Mouse (Mus musculus) monocyte, adult 5-6 weeks (primary cell): ENCODE measurements around the gene Ptpn22. TPM values are rescaled to one million over a fixed set of nuclear protein-coding genes. Genes with fewer than 3 reads are reported as not detected.
A peak's percentile ranks its signal among the peaks of the same experiment; 100 is the strongest.
"Not testable (repeated sequence)": the region's sequence is repeated elsewhere in the genome, so short reads cannot be mapped to it uniquely, and the experiment has no call there.

Experiments used
- ATAC-seq: fragments of 153-309, 156-312 bp; replicated peaks from 2 replicates; pipeline ENCODE4 v1.8.0; 2017; ENCODE audit warnings: mild to moderate bottlenecking; ENCODE audit not compliant: low TSS enrichment, insufficient number of reproducible peaks, severe bottlenecking, poor library complexity, low FRiP score
- total RNA-seq: library from RNA; stranded (forward); fragments of 200-1000, 200-491, 200-594 nt; gene quantifications from 3 replicates; pipeline ENCODE4 v1.2.3, GENCODE M21; 2017

Ptpn22 gene
- 145 to 249 TPM (median 169 TPM) in 3 replicates for total RNA-seq

- peak; percentile 83 for ATAC-seq
These were observed at the start of gene Ptpn22 for GRCm38 (mm10) chr3:103858881-103859801. Ptpn22 (plus strand) TSS chr3:103859795.

GRCm38 (mm10) chr3:103809799-103810150, 49.8 kb upstream of the Ptpn22 start:
- peak; percentile 47 for ATAC-seq

- ATAC-seq: no peak
These were observed 48.6 kb upstream of the Ptpn22 start for GRCm38 (mm10) chr3:103810967-103811366.

- no peak for ATAC-seq
These were observed 32.0 kb upstream of the Ptpn22 start for GRCm38 (mm10) chr3:103827548-103827947.

- ATAC-seq: no peak
These were observed 30.6 kb upstream of the Ptpn22 start for GRCm38 (mm10) chr3:103829036-103829435.

GRCm38 (mm10) chr3:103830681-103831080, 28.9 kb upstream of the Ptpn22 start:
- ATAC-seq: not testable (repeated sequence)

- ATAC-seq: no peak
These were observed 28.4 kb upstream of the Ptpn22 start for GRCm38 (mm10) chr3:103831146-103831545.

- no peak for ATAC-seq
These were observed 27.2 kb upstream of the Ptpn22 start, which contains the start of gene Bcl2l15 for GRCm38 (mm10) chr3:103832426-103832825. Bcl2l15 (plus strand) TSS chr3:103832601.

GRCm38 (mm10) chr3:103834001-103834400, 25.6 kb upstream of the Ptpn22 start:
- no peak for ATAC-seq

- no peak for ATAC-seq
These were observed 24.2 kb upstream of the Ptpn22 start for GRCm38 (mm10) chr3:103835272-103835950.

- no peak for ATAC-seq
These were observed 23.7 kb upstream of the Ptpn22 start for GRCm38 (mm10) chr3:103835951-103836310.

- ATAC-seq: no peak
These were observed 23.1 kb upstream of the Ptpn22 start for GRCm38 (mm10) chr3:103836453-103836852.

GRCm38 (mm10) chr3:103839711-103840110, 19.9 kb upstream of the Ptpn22 start:
- ATAC-seq: no peak

- not testable (repeated sequence) for ATAC-seq
These were observed 19.4 kb upstream of the Ptpn22 start for GRCm38 (mm10) chr3:103840195-103840594.

- not testable (repeated sequence) for ATAC-seq
These were observed 18.6 kb upstream of the Ptpn22 start for GRCm38 (mm10) chr3:103840946-103841345.

GRCm38 (mm10) chr3:103850644-103851363, 8.8 kb upstream of the Ptpn22 start:
- 0 out of 2 replicates have a peak, but pooled peaks have one; percentile 24 for ATAC-seq

- no peak for ATAC-seq
These were observed 8.1 kb upstream of the Ptpn22 start for GRCm38 (mm10) chr3:103851481-103851880.

GRCm38 (mm10) chr3:103851882-103852281, 7.7 kb upstream of the Ptpn22 start:
- ATAC-seq: no peak
